Mouse (Mus musculus) E14TG2a.4 (cell line): ENCODE data around the gene Adgrv1.

Source experiments
- CTCF ChIP-seq: conservative IDR thresholded peaks from 2 replicates; pipeline ENCODE4 v1.5.1; 2014; ENCODE audit warnings: low read length
- NANOG ChIP-seq: IDR thresholded peaks from 2 replicates; pipeline ENCODE4 v1.6.1; 2014; ENCODE audit warnings: borderline replicate concordance, low read length, mixed read lengths
- POU5F1 ChIP-seq: IDR thresholded peaks from 2 replicates; pipeline ENCODE4 v1.6.1; 2014; ENCODE audit warnings: low read length, borderline replicate concordance

DNA sequence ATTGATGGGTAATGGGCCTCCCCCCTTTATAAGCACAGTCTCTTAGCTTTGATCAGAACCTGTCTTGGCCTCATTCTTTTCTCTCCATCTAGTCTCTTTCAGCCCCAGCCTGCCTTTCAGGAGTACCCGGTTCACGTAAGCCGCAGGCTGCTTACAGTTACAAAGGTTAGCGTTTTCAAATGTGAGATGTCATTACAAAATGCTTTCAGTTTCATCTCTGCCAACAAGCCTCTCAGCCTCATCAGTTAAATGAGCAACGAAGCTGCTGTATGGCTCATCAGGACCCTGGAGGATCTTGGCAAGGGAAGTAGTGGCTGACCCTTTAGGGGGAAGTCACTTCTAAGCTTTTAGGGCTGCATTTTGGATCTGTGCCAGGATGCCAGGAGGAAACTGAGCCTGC lies 560.7 kb downstream of the Adgrv1 start:
- TF ChIP-seq CTCF = no peak
- TF ChIP-seq POU5F1 = no peak
- TF ChIP-seq NANOG = no peak
